Mouse (Mus musculus) liver, adult 2 months (tissue): ENCODE measurements around the gene Fam151a.
A peak's percentile ranks its signal among the peaks of the same experiment; 100 is the strongest.

Source experiments
- CTCF ChIP-seq: fragments of 200-500 bp; IDR thresholded peaks from 2 replicates; pipeline ENCODE4 v1.5.1; 2011; ENCODE audit warnings: low read depth, low read length, control low read depth
- POLR2A ChIP-seq: fragments of 200-500 bp; IDR thresholded peaks from 2 replicates; pipeline ENCODE4 v1.6.1; 2011; ENCODE audit warnings: low read length, control low read depth; ENCODE audit not compliant: insufficient read depth; ENCODE audit errors: extremely low read depth

GRCm38 (mm10) chr4:106708408-106708807, 25.3 kb upstream of the Fam151a start:
- TF ChIP-seq POLR2A (no peak), CTCF (peak; percentile 96)
